Comparison of ENCODE assay signal across 7 mouse cellular contexts in the genomic region with DNA sequence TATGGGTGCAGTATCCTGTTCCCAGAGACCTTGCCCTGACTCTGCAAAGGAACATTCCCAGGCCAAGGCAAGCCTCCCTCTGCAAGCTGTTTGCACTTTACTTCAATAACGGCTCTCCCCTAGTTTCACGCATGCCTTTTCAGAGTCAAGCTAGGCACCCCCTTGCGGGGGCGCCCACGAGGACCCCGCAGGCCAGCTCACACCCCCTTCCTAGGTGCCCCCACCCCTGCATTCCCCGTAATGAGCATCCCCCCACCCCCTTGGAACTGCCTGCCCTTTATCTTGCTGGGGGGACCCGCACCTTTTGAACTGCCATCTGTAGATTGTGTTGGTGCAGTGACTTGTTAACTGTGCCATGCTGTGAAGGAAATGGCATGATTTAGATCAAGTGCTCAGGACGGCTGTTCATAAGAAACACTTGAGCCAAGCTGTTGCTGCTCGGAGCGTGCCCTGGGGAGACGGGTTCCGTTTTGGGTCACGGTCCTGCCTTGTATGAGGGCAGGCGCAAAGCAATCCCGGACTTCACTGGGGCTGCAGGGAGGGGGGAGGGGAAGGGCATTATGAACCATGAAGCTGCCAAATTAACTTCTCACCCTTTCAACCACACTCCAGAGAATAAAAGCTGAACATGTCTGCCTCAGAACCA.
DNase-seq lines count a peak whose midpoint lies in the region; ATAC-seq and TF ChIP-seq lines count a peak whose summit lies in the region.

No protein-coding gene starts in this region.

- DNase-seq in lung, embryonic 14.5 days = no peak
- no peak for DNase-seq in lung, adult 2 months
- no peak for DNase-seq in limb, embryonic 14.5 days (ENCODE audit: low spot score)

- ATAC-seq in lung, embryonic 14.5 days (ENCODE audit: insufficient read depth) = no peak; the same call in 1 of the 2 replicates
- ATAC-seq in forebrain, embryonic 13.5 days = peak; percentile 58; the same call in 1 of the 2 replicates
- ATAC-seq in limb, embryonic 14.5 days (ENCODE audit: low FRiP score, low read depth) = no peak; the same call in 1 of the 2 replicates
- no peak for ATAC-seq in stomach, embryonic 16.5 days (ENCODE audit: insufficient read depth, low FRiP score)
- no peak for ATAC-seq in erythroid progenitor cell, adult 5-6 weeks (replicated peaks; ENCODE audit: low FRiP score, poor library complexity, severe bottlenecking)
- no peak for ATAC-seq in megakaryocyte-erythroid progenitor cell, adult 5-6 weeks (replicated peaks; ENCODE audit: low FRiP score, low TSS enrichment, poor library complexity, severe bottlenecking)

- H3K4me1 ChIP-seq in lung, embryonic 14.5 days (ENCODE audit: insufficient read depth) = peaks cover 9% of the 10 kb centered on the region; the same call in 1 of the 2 replicates
- H3K4me1 ChIP-seq in lung, adult 2 months (ENCODE audit: control insufficient read depth, insufficient read depth, low read length) = no peaks in the 10 kb centered on the region; the same call in 1 of the 2 replicates
- H3K4me1 ChIP-seq in forebrain, embryonic 13.5 days = peaks cover 14% of the 10 kb centered on the region
- peaks cover 23% of the 10 kb centered on the region for H3K4me1 ChIP-seq in limb, embryonic 14.5 days (ENCODE audit: control insufficient read depth, insufficient read depth, low read length)
- H3K4me1 ChIP-seq in stomach, embryonic 16.5 days (ENCODE audit: control insufficient read depth, insufficient read depth, low read length) = peaks cover 8% of the 10 kb centered on the region; the same call in 1 of the 2 replicates

- H3K36me3 ChIP-seq in lung, embryonic 14.5 days (ENCODE audit: insufficient read depth) = no peaks in the 10 kb centered on the region
- no peaks in the 10 kb centered on the region for H3K36me3 ChIP-seq in forebrain, embryonic 13.5 days (ENCODE audit: poor library complexity, severe bottlenecking)
- H3K36me3 ChIP-seq in limb, embryonic 14.5 days (ENCODE audit: control insufficient read depth, insufficient read depth, low read length) = no peaks in the 10 kb centered on the region
- H3K36me3 ChIP-seq in stomach, embryonic 16.5 days (ENCODE audit: control insufficient read depth, insufficient read depth, low read length) = no peaks in the 10 kb centered on the region

- H3K27me3 ChIP-seq in lung, embryonic 14.5 days (ENCODE audit: insufficient read depth, low read length) = no peaks in the 10 kb centered on the region
- peaks cover 35% of the 10 kb centered on the region for H3K27me3 ChIP-seq in forebrain, embryonic 13.5 days
- peaks cover 7% of the 10 kb centered on the region for H3K27me3 ChIP-seq in limb, embryonic 14.5 days (ENCODE audit: control insufficient read depth, insufficient read depth, low read length)
- no peaks in the 10 kb centered on the region for H3K27me3 ChIP-seq in stomach, embryonic 16.5 days (ENCODE audit: control insufficient read depth, insufficient read depth, low read length)

- 0 out of 2 replicates have a peak overlapping the region, but pooled peaks have one; percentile 7 for H3K9ac ChIP-seq in lung, embryonic 14.5 days
- H3K9ac ChIP-seq in forebrain, embryonic 13.5 days = no peak overlapping the region
- H3K9ac ChIP-seq in limb, embryonic 14.5 days (ENCODE audit: low read depth, low read length, severe bottlenecking) = no peak overlapping the region
- peak overlapping the region; percentile 14; the same call in 1 of the 2 replicates for H3K9ac ChIP-seq in stomach, embryonic 16.5 days (ENCODE audit: low read length)

- no peak overlapping the region for H3K27ac ChIP-seq in lung, embryonic 14.5 days (ENCODE audit: low read depth)
- no peak overlapping the region for H3K27ac ChIP-seq in forebrain, embryonic 13.5 days
- no peak overlapping the region for H3K27ac ChIP-seq in limb, embryonic 14.5 days (replicated peaks; ENCODE audit: low read depth, low read length)
- H3K27ac ChIP-seq in stomach, embryonic 16.5 days (ENCODE audit: low read length) = no peak overlapping the region

- no peak for TF ChIP-seq CTCF in lung, embryonic 14.5 days (IDR thresholded peaks at IDR 0.05; ENCODE audit: low read depth)
- no peak for TF ChIP-seq CTCF in lung, adult 2 months (IDR thresholded peaks at IDR 0.05; ENCODE audit: insufficient read depth, low read length)

- WGBS in lung, embryonic 14.5 days = 13% methylated on average over 16 of the region's 16 CpGs
- WGBS in lung, adult 2 months = 15% methylated on average over 16 of the region's 16 CpGs
- 11% methylated on average over 16 of the region's 16 CpGs for WGBS in forebrain, embryonic 13.5 days
- WGBS in limb, embryonic 14.5 days = 7% methylated on average over 16 of the region's 16 CpGs
- WGBS in stomach, embryonic 16.5 days = 14% methylated on average over 16 of the region's 16 CpGs

- peak overlapping the region; percentile 48 for H3K4me2 ChIP-seq in lung, embryonic 14.5 days
- H3K4me2 ChIP-seq in forebrain, embryonic 13.5 days = peak overlapping the region; percentile 51
- peak overlapping the region; percentile 36 for H3K4me2 ChIP-seq in limb, embryonic 14.5 days (replicated peaks; ENCODE audit: low read depth, low read length, severe bottlenecking)
- peak overlapping the region; percentile 16; the same call in 1 of the 2 replicates for H3K4me2 ChIP-seq in stomach, embryonic 16.5 days (ENCODE audit: low read depth, low read length)

- TF ChIP-seq POLR2A in lung, adult 2 months (IDR thresholded peaks at IDR 0.05; ENCODE audit: borderline replicate concordance, extremely low read depth, low read depth, low read length) = no peak
- TF ChIP-seq POLR2A in limb, embryonic 14.5 days (IDR thresholded peaks at IDR 0.05; ENCODE audit: borderline replicate concordance, extremely low read depth, insufficient read depth, insufficient read length) = no peak

- no peak overlapping the region for H3K4me3 ChIP-seq in lung, embryonic 14.5 days (ENCODE audit: low read depth, low read length)
- H3K4me3 ChIP-seq in lung, adult 2 months (replicated peaks; ENCODE audit: extremely low read depth, low read depth, low read length) = no peak overlapping the region
- no peak overlapping the region for H3K4me3 ChIP-seq in forebrain, embryonic 13.5 days
- peak overlapping the region; percentile 12; the same call in 1 of the 2 replicates for H3K4me3 ChIP-seq in limb, embryonic 14.5 days (replicated peaks; ENCODE audit: low read length)
- H3K4me3 ChIP-seq in stomach, embryonic 16.5 days (replicated peaks; ENCODE audit: low read length) = no peak overlapping the region

- H3K9me3 ChIP-seq in lung, embryonic 14.5 days (ENCODE audit: low read depth, low read length) = no peaks in the 10 kb centered on the region
- no peaks in the 10 kb centered on the region; the same call in 1 of the 2 replicates for H3K9me3 ChIP-seq in forebrain, embryonic 13.5 days (replicated peaks)
- no peaks in the 10 kb centered on the region for H3K9me3 ChIP-seq in limb, embryonic 14.5 days (ENCODE audit: control insufficient read depth, low read length)
- H3K9me3 ChIP-seq in stomach, embryonic 16.5 days (replicated peaks; ENCODE audit: control insufficient read depth, low read length) = no peaks in the 10 kb centered on the region

Comparison
In these comparisons a context has a peak if more than half of its experiments do, and no peak if none do; other contexts are left out.
1. H3K9ac ChIP-seq: peak in lung, embryonic 14.5 days (single experiment) and stomach, embryonic 16.5 days (single experiment); none in forebrain, embryonic 13.5 days (single experiment) and limb, embryonic 14.5 days (single experiment).
2. Peak in every context shown above with its lines, with median percentiles within 50 percentile points of each other: H3K4me2 ChIP-seq.